Mouse (Mus musculus) kidney, embryonic 15.5 days (tissue): ENCODE data around the gene Gm3238. TPM values are rescaled to one million over a fixed set of nuclear protein-coding genes. Genes with fewer than 3 reads are reported as not detected.

Experiments used
- ATAC-seq: fragments of 200-750 bp; cut with Nextera tagmentation; replicated peaks from 2 replicates; pipeline ENCODE4 v1.8.0; 2017; ENCODE audit warnings: moderate TSS enrichment; ENCODE audit not compliant: low FRiP score
- H3K27ac ChIP-seq: fragments of 300-500 bp; sonication (generic); 2 replicates; pipeline ENCODE4 v1.5.1; 2015; ENCODE audit warnings: mild to moderate bottlenecking, inconsistent platforms
- H3K27me3 ChIP-seq: fragments of 300-500 bp; sonication (generic); 2 replicates; pipeline ENCODE4 v1.6.1; 2015; ENCODE audit warnings: inconsistent platforms
- H3K36me3 ChIP-seq: fragments of 300-500 bp; sonication (generic); 2 replicates; pipeline ENCODE4 v1.6.1; 2015; ENCODE audit warnings: inconsistent platforms
- H3K4me1 ChIP-seq: fragments of 300-500 bp; sonication (generic); 2 replicates; pipeline ENCODE4 v1.6.1; 2015; ENCODE audit warnings: inconsistent platforms
- H3K4me2 ChIP-seq: fragments of 300-500 bp; sonication (generic); 2 replicates; pipeline ENCODE4 v1.6.1; 2015; ENCODE audit warnings: moderate library complexity, mild to moderate bottlenecking, inconsistent platforms
- H3K4me3 ChIP-seq: fragments of 300-500 bp; sonication (generic); replicated peaks from 2 replicates; pipeline ENCODE4 v1.5.1; 2015; ENCODE audit warnings: mild to moderate bottlenecking, inconsistent platforms
- H3K9ac ChIP-seq: fragments of 300-500 bp; sonication (generic); 2 replicates; pipeline ENCODE4 v1.6.1; 2015; ENCODE audit warnings: mild to moderate bottlenecking, inconsistent platforms
- H3K9me3 ChIP-seq: fragments of 300-500 bp; sonication (generic); replicated peaks from 2 replicates; pipeline ENCODE4 v1.6.1; 2016; ENCODE audit warnings: inconsistent platforms
- WGBS: fragments of 180-500 bp; shearing (Covaris S2); methylation state at CpG from one replicate; pipeline ENCODE4 v1.1.7; 2015; ENCODE audit warnings: mixed read lengths; 5-methylcytosine and 5-hydroxymethylcytosine counted together
- polyA plus RNA-seq: library from polyadenylated mRNA; unstranded; fragments of >200 nt; fragmentation: Nextera tagmentation; extraction: Ambion mirVana; gene quantifications from 2 replicates; pipeline ENCODE4 v1.2.1, GENCODE M21; 2015

Gm3238 gene
- polyA plus RNA-seq, 1 experiment from 2014 or later, result not detected

DNA sequence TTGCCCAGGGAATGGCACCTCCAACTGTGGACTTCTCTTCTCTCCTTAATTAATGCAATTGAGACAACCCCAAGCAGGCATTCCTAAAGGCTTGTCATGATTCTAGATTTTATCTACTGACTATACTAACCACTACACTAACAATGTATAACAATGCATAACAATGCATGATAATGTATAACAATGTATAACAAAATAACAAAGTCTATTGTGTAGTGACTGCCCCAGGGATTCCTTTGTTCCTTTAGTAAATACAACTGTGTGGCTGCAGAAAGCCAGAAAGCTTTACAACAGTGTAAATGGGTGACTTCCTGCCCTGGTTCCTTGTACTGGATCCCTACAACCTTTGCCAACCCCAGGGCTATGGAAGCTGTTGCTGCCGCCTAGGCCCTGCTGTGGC, 35.2 kb downstream of the Gm3238 start:
- no peaks in the 10 kb centered on the region for H3K27me3 ChIP-seq
- no peak overlapping the region for H3K4me2 ChIP-seq
- no peaks in the 10 kb centered on the region for H3K36me3 ChIP-seq
- no peak for ATAC-seq
- no peak overlapping the region for H3K4me3 ChIP-seq
- H3K9ac ChIP-seq, result no peak overlapping the region
- no peak overlapping the region for H3K27ac ChIP-seq
- no peaks in the 10 kb centered on the region for H3K4me1 ChIP-seq
- WGBS, result 97% methylated on average over 1 of the region's 1 CpGs
- H3K9me3 ChIP-seq, result no peaks in the 10 kb centered on the region; the same call in 1 of the 2 replicates

DNA sequence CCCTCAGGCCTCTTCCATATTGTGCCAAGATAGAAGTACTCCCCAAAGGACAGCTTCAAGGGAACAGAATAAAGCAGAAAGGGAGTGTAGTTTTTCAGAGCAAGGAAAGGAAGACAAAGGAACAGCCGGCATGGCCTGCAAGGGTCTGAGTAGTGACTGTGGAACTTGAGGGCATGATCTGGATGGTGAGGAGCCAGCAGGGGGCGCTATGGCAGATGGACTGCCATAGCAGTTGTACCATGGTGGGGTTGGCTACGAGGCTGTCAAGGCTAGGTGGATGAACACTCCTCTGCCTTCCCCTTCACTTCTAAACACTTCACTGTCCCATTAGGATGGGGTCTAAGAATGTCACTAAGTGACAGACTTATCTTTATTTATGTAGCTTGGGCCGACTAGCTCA, 41.9 kb downstream of the Gm3238 start:
- Histone ChIP-seq H3K9ac (no peak overlapping the region), H3K36me3 (no peaks in the 10 kb centered on the region), H3K27me3 (no peaks in the 10 kb centered on the region), H3K27ac (no peak overlapping the region), H3K9me3 (no peaks in the 10 kb centered on the region), H3K4me3 (no peak overlapping the region), H3K4me2 (no peak overlapping the region), H3K4me1 (no peaks in the 10 kb centered on the region)
- ATAC-seq, result no peak
- 47% methylated on average over 4 of the region's 4 CpGs for WGBS

- Histone ChIP-seq H3K9me3 (no peaks in the 10 kb centered on the region), H3K9ac (no peak overlapping the region), H3K4me2 (no peak overlapping the region), H3K4me3 (no peak overlapping the region), H3K4me1 (no peaks in the 10 kb centered on the region), H3K27ac (no peak overlapping the region), H3K27me3 (no peaks in the 10 kb centered on the region), H3K36me3 (no peaks in the 10 kb centered on the region)
- no peak for ATAC-seq
- 65% methylated on average over 4 of the region's 4 CpGs for whole genome bisulfite sequencing
Measured at GRCm38 (mm10) chr10:77728280-77728679, 42.8 kb downstream of the Gm3238 start.

DNA sequence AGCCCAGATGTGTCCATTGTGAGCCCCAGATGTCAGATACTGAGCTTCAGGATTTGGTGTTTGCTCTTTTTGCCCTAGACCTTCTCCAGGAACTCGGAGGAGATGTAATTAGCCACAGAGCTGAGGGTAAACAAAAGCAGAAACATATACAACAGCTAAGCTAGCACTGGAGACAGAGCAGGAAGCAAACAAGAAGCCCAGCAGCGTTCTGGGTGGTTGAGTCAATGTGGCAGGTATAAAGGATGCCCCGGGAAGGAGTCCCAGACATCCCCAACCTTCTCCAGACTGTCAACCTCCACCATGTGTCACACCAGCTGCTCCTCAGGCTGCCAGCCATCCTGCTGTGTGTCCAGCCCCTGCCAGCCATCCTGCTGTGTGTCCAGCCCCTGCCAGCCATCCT, 44.9 kb downstream of the Gm3238 start, which contains the start of gene Gm10100:
TSS of gene Gm10100 (plus strand) at position 301 of the 400 bp plus-strand sequence.
- no peak within 1 kb of the TSS for H3K4me2 ChIP-seq
- WGBS, result 49% methylated on average over 3 of the region's 3 CpGs
- H3K4me1 ChIP-seq, result no peaks in the 10 kb centered on the region

GRCm38 (mm10) chr10:77724855-77725254, 46.3 kb downstream of the Gm3238 start:
- ATAC-seq, result no peak
- no peaks in the 10 kb centered on the region for H3K4me1 ChIP-seq
- no peaks in the 10 kb centered on the region for H3K36me3 ChIP-seq
- no peak overlapping the region for H3K9ac ChIP-seq
- H3K27me3 ChIP-seq, result no peaks in the 10 kb centered on the region
- 81% methylated on average over 8 of the region's 8 CpGs for WGBS
- no peak overlapping the region for H3K4me3 ChIP-seq
- H3K27ac ChIP-seq, result no peak overlapping the region
- no peaks in the 10 kb centered on the region for H3K9me3 ChIP-seq
- H3K4me2 ChIP-seq, result no peak overlapping the region

More for the DNA sequence above, 44.9 kb downstream of the Gm3238 start, which contains the start of gene Gm10100:
- Histone ChIP-seq H3K36me3 (no peaks in the 10 kb centered on the region), H3K9ac (no peak within 1 kb of the TSS), H3K9me3 (no peaks in the 10 kb centered on the region), H3K27ac (no peak within 1 kb of the TSS), H3K4me3 (no peak within 1 kb of the TSS), H3K27me3 (no peaks in the 10 kb centered on the region)
- no peak for ATAC-seq

Other genes starting within 250 kb of the Gm3238 start
- 2.1 and 2.3 TPM in 2 replicates for gene Itgb2, start 241.1 kb downstream of the Gm3238 start, polyA plus RNA-seq
- 149 and 152 TPM in 2 replicates for gene Pttg1ip, start 189.6 kb downstream of the Gm3238 start, polyA plus RNA-seq
- 332 TPM in 2 replicates for gene Sumo3, start 165.2 kb downstream of the Gm3238 start, polyA plus RNA-seq
- 3.6 and 6.3 TPM in 2 replicates for gene Gm49325, start 165.1 kb downstream of the Gm3238 start, polyA plus RNA-seq
- 71.9 and 72.0 TPM in 2 replicates for gene Ube2g2, start 149.1 kb downstream of the Gm3238 start, polyA plus RNA-seq
- 0.50 and 0.90 TPM in 2 replicates for gene Tspear, start 84.8 kb downstream of the Gm3238 start, polyA plus RNA-seq
- not detected in 2 replicates for gene Gm19402, start 80.6 kb downstream of the Gm3238 start, polyA plus RNA-seq
- not detected in 2 replicates for gene Gm9508, start 74.1 kb downstream of the Gm3238 start, polyA plus RNA-seq
- gene Gm10272, start 64.7 kb downstream of the Gm3238 start, polyA plus RNA-seq, result not detected in 2 replicates
- not detected in 2 replicates for gene Gm10024, start 59.9 kb downstream of the Gm3238 start, polyA plus RNA-seq
- not detected in 2 replicates for gene Gm10142, start 55.5 kb downstream of the Gm3238 start, polyA plus RNA-seq
- gene Krtap12-1, start 50.7 kb downstream of the Gm3238 start, polyA plus RNA-seq, result not detected in 2 replicates
- gene Gm10100, start 44.8 kb downstream of the Gm3238 start, polyA plus RNA-seq, result not detected in 2 replicates
- gene Gm18596, start 28.7 kb downstream of the Gm3238 start, polyA plus RNA-seq, result not detected in 2 replicates
- not detected in 2 replicates for gene Gm9736, start 20.0 kb downstream of the Gm3238 start, polyA plus RNA-seq
- not detected in 2 replicates for gene Gm3233, start 11.6 kb downstream of the Gm3238 start, polyA plus RNA-seq
- gene Gm7138, start 5.6 kb upstream of the Gm3238 start, polyA plus RNA-seq, result not detected in 2 replicates
- not detected in 2 replicates for gene Gm3250, start 11.2 kb upstream of the Gm3238 start, polyA plus RNA-seq
- gene Gm7137, start 16.9 kb upstream of the Gm3238 start, polyA plus RNA-seq, result not detected in 2 replicates
- not detected in 2 replicates for gene Gm9639, start 23.8 kb upstream of the Gm3238 start, polyA plus RNA-seq
- gene Gm19668, start 27.8 kb upstream of the Gm3238 start, polyA plus RNA-seq, result not detected in 2 replicates
- gene Gm9507, start 40.5 kb upstream of the Gm3238 start, polyA plus RNA-seq, result not detected in 2 replicates
- gene Gm2696, start 43.4 kb upstream of the Gm3238 start, polyA plus RNA-seq, result not detected in 2 replicates
- not detected in 2 replicates for gene Krtap10-4, start 55.8 kb upstream of the Gm3238 start, polyA plus RNA-seq
- gene Krtap10-10, start 64.6 kb upstream of the Gm3238 start, polyA plus RNA-seq, result not detected in 2 replicates
- not detected in 2 replicates for gene Gm36176, start 75.5 kb upstream of the Gm3238 start, polyA plus RNA-seq
- gene Gm10318, start 81.5 kb upstream of the Gm3238 start, polyA plus RNA-seq, result not detected in 2 replicates
- gene Gm3285, start 90.7 kb upstream of the Gm3238 start, polyA plus RNA-seq, result not detected in 2 replicates
- 3.8 and 4.8 TPM in 2 replicates for gene Lrrc3, start 131.2 kb upstream of the Gm3238 start, polyA plus RNA-seq
- 0.32 and 0.97 TPM in 2 replicates for gene Trpm2, start 199.2 kb upstream of the Gm3238 start, polyA plus RNA-seq
- 29.5 and 32.1 TPM in 2 replicates for gene 1810043G02Rik, start 207.2 kb upstream of the Gm3238 start, polyA plus RNA-seq
- 149 and 164 TPM in 2 replicates for gene Pfkl, start 238.8 kb upstream of the Gm3238 start, polyA plus RNA-seq